Mouse (Mus musculus) CH12.LX (cell line): Measurements from ENCODE around the gene Olfr694. TPM values are rescaled to one million over a fixed set of nuclear protein-coding genes. Genes with fewer than 3 reads are reported as not detected.

Experiments used
- DNase-seq: peaks from one replicate; pipeline ENCODE4 v3.0.0-alpha.2; 2013; ENCODE audit errors: extremely low read depth
- H3K27ac ChIP-seq: 2 replicates; pipeline ENCODE4 v1.5.1; 2012; ENCODE audit warnings: low read depth, mild to moderate bottlenecking, control low read depth, moderate library complexity; ENCODE audit not compliant: insufficient read depth
- H3K27me3 ChIP-seq: replicated peaks from 2 replicates; pipeline ENCODE3; 2012; ENCODE audit warnings: inconsistent platforms
- H3K36me3 ChIP-seq, 2 experiments: replicated peaks in 1 of 2; 2 replicates each; pipeline versions ENCODE3 to v1.6.1; 2012; ENCODE audit warnings: inconsistent platforms in 1 of 2, low read length in 1 of 2, mild to moderate bottlenecking in 1 of 2, mixed read lengths in 1 of 2, moderate library complexity in 1 of 2; ENCODE audit not compliant: control insufficient read depth in 1 of 2, insufficient read depth in 1 of 2
- H3K4me1 ChIP-seq, 2 experiments: 2 replicates each; pipeline ENCODE4 v1.6.1; 2012; ENCODE audit warnings: inconsistent platforms in 1 of 2, moderate library complexity in 1 of 2; ENCODE audit not compliant: insufficient read depth in 2 of 2, control insufficient read depth in 1 of 2
- H3K4me2 ChIP-seq: 2 replicates; pipeline ENCODE4 v1.6.1; 2012; ENCODE audit warnings: low read depth, mild to moderate bottlenecking, control low read depth; ENCODE audit not compliant: poor library complexity, insufficient read depth, severe bottlenecking
- H3K4me3 ChIP-seq, 3 experiments: fragments of 150-350 bp in 1 of 3; sonication (generic) in 1 of 3; replicated peaks in 1 of 3; 2 replicates each; pipeline versions ENCODE3 to v1.5.1; 2011 to 2012; ENCODE audit warnings: low read depth in 2 of 3, low read length in 2 of 3, mild to moderate bottlenecking in 2 of 3, moderate library complexity in 2 of 3, control low read depth in 1 of 3, improper control_type of control experiment in 1 of 3, inconsistent platforms in 1 of 3, mixed read lengths in 1 of 3; ENCODE audit not compliant: poor library complexity in 1 of 3
- H3K79me2 ChIP-seq: replicated peaks from 2 replicates; pipeline ENCODE4 v1.6.1; 2012; ENCODE audit warnings: mild to moderate bottlenecking, moderate library complexity; ENCODE audit not compliant: control insufficient read depth, poor library complexity, insufficient read depth, severe bottlenecking; ENCODE audit errors: extremely low read depth
- H3K9ac ChIP-seq: 2 replicates; pipeline ENCODE4 v1.6.1; 2012; ENCODE audit warnings: low read depth, mild to moderate bottlenecking, control low read depth, moderate library complexity; ENCODE audit not compliant: insufficient read depth
- H3K9me3 ChIP-seq: replicated peaks from 2 replicates; pipeline ENCODE3; 2012; ENCODE audit warnings: low read length, inconsistent platforms, mixed read lengths
- BHLHE40 ChIP-seq: IDR thresholded peaks from 2 replicates; pipeline ENCODE4 v1.6.1; 2011; ENCODE audit warnings: mild to moderate bottlenecking, low read depth, low read length, improper control_type of control experiment
- CHD1 ChIP-seq: IDR thresholded peaks from 2 replicates; pipeline ENCODE4 v1.6.1; 2012; ENCODE audit warnings: low read depth, low read length, improper control_type of control experiment, inconsistent platforms
- CHD2 ChIP-seq: IDR thresholded peaks from 2 replicates; pipeline ENCODE4 v1.6.1; 2011; ENCODE audit warnings: low read length, improper control_type of control experiment
- CTCF ChIP-seq, 2 experiments: IDR thresholded peaks in 1 of 2; conservative IDR thresholded peaks in 1 of 2; 2 replicates each; pipeline ENCODE4 v1.5.1; 2011 to 2012; ENCODE audit warnings: low read depth in 2 of 2, low read length in 2 of 2, improper control_type of control experiment in 1 of 2, inconsistent platforms in 1 of 2, mild to moderate bottlenecking in 1 of 2, moderate library complexity in 1 of 2
- E2F4 ChIP-seq: IDR thresholded peaks from 2 replicates; pipeline ENCODE4 v1.6.1; 2011; ENCODE audit warnings: low read depth, low read length, improper control_type of control experiment; ENCODE audit not compliant: insufficient replicate concordance
- ELF1 ChIP-seq: IDR thresholded peaks from 2 replicates; pipeline ENCODE4 v1.6.1; 2014; ENCODE audit warnings: low read depth, mild to moderate bottlenecking, inconsistent platforms, low read length, improper control_type of control experiment
- EP300 ChIP-seq: IDR thresholded peaks from 2 replicates; pipeline ENCODE4 v1.6.1; 2011; ENCODE audit warnings: low read length, improper control_type of control experiment
- ETS1 ChIP-seq: conservative IDR thresholded peaks from 2 replicates; pipeline ENCODE4 v1.6.1; 2012; ENCODE audit warnings: low read depth, mild to moderate bottlenecking, inconsistent platforms, low read length, improper control_type of control experiment, moderate library complexity
- GABPA ChIP-seq: IDR thresholded peaks from 2 replicates; pipeline ENCODE4 v1.6.1; 2012; ENCODE audit warnings: low read depth, low read length, improper control_type of control experiment, inconsistent platforms; ENCODE audit not compliant: insufficient replicate concordance
- IRF4 ChIP-seq: IDR thresholded peaks from 2 replicates; pipeline ENCODE4 v1.6.1; 2014; ENCODE audit warnings: low read depth, mild to moderate bottlenecking, inconsistent platforms, low read length, improper control_type of control experiment
- JUND ChIP-seq: conservative IDR thresholded peaks from 2 replicates; pipeline ENCODE4 v1.6.1; 2011; ENCODE audit warnings: low read depth, low read length, improper control_type of control experiment
- KAT2A ChIP-seq: IDR thresholded peaks from 2 replicates; pipeline ENCODE4 v1.6.1; 2012; ENCODE audit warnings: low read length, improper control_type of control experiment, inconsistent platforms; ENCODE audit not compliant: insufficient replicate concordance
- MAFK ChIP-seq: IDR thresholded peaks from 2 replicates; pipeline ENCODE4 v1.6.1; 2011; ENCODE audit warnings: low read length, improper control_type of control experiment; ENCODE audit not compliant: insufficient replicate concordance
- MAZ ChIP-seq: IDR thresholded peaks from 2 replicates; pipeline ENCODE4 v1.6.1; 2012; ENCODE audit warnings: low read depth, mild to moderate bottlenecking, inconsistent platforms, low read length, improper control_type of control experiment, moderate library complexity
- MEF2A ChIP-seq: IDR thresholded peaks from 2 replicates; pipeline ENCODE4 v1.6.1; 2014; ENCODE audit warnings: low read depth, mild to moderate bottlenecking, inconsistent platforms, low read length, improper control_type of control experiment, borderline replicate concordance
- MYC ChIP-seq: IDR thresholded peaks from 2 replicates; pipeline ENCODE4 v1.6.1; 2011; ENCODE audit warnings: low read depth, mild to moderate bottlenecking, improper control_type of control experiment, low read length
- NELFE ChIP-seq: IDR thresholded peaks from 2 replicates; pipeline ENCODE4 v1.6.1; 2011; ENCODE audit warnings: low read depth, low read length, improper control_type of control experiment
- NRF1 ChIP-seq: IDR thresholded peaks from 2 replicates; pipeline ENCODE4 v1.6.1; 2014; ENCODE audit warnings: low read depth, mild to moderate bottlenecking, inconsistent platforms, low read length, improper control_type of control experiment, moderate library complexity
- PAX5 ChIP-seq: IDR thresholded peaks from 2 replicates; pipeline ENCODE4 v1.6.1; 2012; ENCODE audit warnings: low read length, inconsistent platforms, mixed read lengths
- POLR2AphosphoS2 ChIP-seq: IDR thresholded peaks from 2 replicates; pipeline ENCODE4 v1.6.1; 2011; ENCODE audit warnings: low read depth, low read length, improper control_type of control experiment
- RAD21 ChIP-seq: IDR thresholded peaks from 2 replicates; pipeline ENCODE4 v1.6.1; 2011; ENCODE audit warnings: low read depth, mild to moderate bottlenecking, low read length, improper control_type of control experiment, moderate library complexity
- RCOR1 ChIP-seq: conservative IDR thresholded peaks from 2 replicates; pipeline ENCODE4 v1.6.1; 2012; ENCODE audit warnings: low read depth, mild to moderate bottlenecking, inconsistent platforms, low read length, improper control_type of control experiment
- SIN3A ChIP-seq: IDR thresholded peaks from 2 replicates; pipeline ENCODE4 v1.6.1; 2012; ENCODE audit warnings: low read length, improper control_type of control experiment, inconsistent platforms
- TBP ChIP-seq: conservative IDR thresholded peaks from 2 replicates; pipeline ENCODE4 v1.6.1; 2011; ENCODE audit warnings: low read depth, low read length, improper control_type of control experiment
- TCF12 ChIP-seq: IDR thresholded peaks from 2 replicates; pipeline ENCODE4 v1.6.1; 2014; ENCODE audit warnings: low read depth, mild to moderate bottlenecking, inconsistent platforms, low read length, improper control_type of control experiment
- USF1 ChIP-seq: IDR thresholded peaks from 2 replicates; pipeline ENCODE4 v1.6.1; 2014; ENCODE audit warnings: low read depth, mild to moderate bottlenecking, inconsistent platforms, low read length, improper control_type of control experiment
- USF2 ChIP-seq: conservative IDR thresholded peaks from 2 replicates; pipeline ENCODE4 v1.6.1; 2011; ENCODE audit warnings: low read depth, low read length, improper control_type of control experiment
- ZKSCAN1 ChIP-seq: IDR thresholded peaks from 2 replicates; pipeline ENCODE4 v1.6.1; 2012; ENCODE audit warnings: low read depth, inconsistent platforms, low read length, improper control_type of control experiment, borderline replicate concordance
- ZMIZ1 ChIP-seq: IDR thresholded peaks from 2 replicates; pipeline ENCODE4 v1.6.1; 2012; ENCODE audit warnings: low read depth, mild to moderate bottlenecking, inconsistent platforms, low read length, improper control_type of control experiment
- dilution Hi-C: fragments of 300-500 bp; cut with MboI; formaldehyde crosslinking; loops from 2 replicates; pipeline ENCODE4 v1.14.3; 2020; ENCODE audit warnings: low sequenced_read_pairs; ENCODE audit not compliant: extremely low pct_unique_long_range_greater_than_20kb, extremely low pct_ligation_motif_present
- in situ Hi-C: fragments of 300-500 bp; cut with MboI; formaldehyde crosslinking; loops from 3 replicates; pipeline ENCODE4 v1.14.3; 2019; ENCODE audit warnings: low sequenced_read_pairs, low pct_ligation_motif_present, low pct_unique_long_range_greater_than_20kb, mixed read lengths
- polyA plus RNA-seq: library from polyadenylated mRNA; unstranded; fragments of >175 nt; gene quantifications from 2 replicates; pipeline ENCODE4 v1.2.1, GENCODE M21; 2012; ENCODE audit warnings: low read depth; ENCODE audit not compliant: insufficient read length
- total RNA-seq, 2 experiments: library from RNA; depleted of rRNA; stranded (reverse); fragments of 300-350 nt in 1 of 2; fragments of >200 nt in 1 of 2; gene quantifications; 2 replicates each; pipeline ENCODE4 v1.2.3; 2012 to 2014

Olfr694 gene
- total and polyA plus RNA-seq, 3 experiments: not detected

GRCm38 (mm10) chr7:106652344-106652652 is 39.3 kb downstream of the Olfr694 start:
- Histone ChIP-seq H3K9ac (no peak overlapping the region), H3K4me3 (no peak overlapping the region), H3K27me3 (no peaks in the 10 kb centered on the region), H3K9me3 (no peaks in the 10 kb centered on the region), H3K4me1 (peaks cover 6 to 44% of the 10 kb centered on the region in 2 experiments; a peak in 3 of 4 replicates), H3K4me2 (peak overlapping the region; percentile 44; the same call in 1 of the 2 replicates), H3K27ac (peak overlapping the region; percentile 60; the same call in 1 of the 2 replicates), H3K79me2 (no peaks in the 10 kb centered on the region), H3K36me3 (no peaks in the 10 kb centered on the region)
- no peak for DNase-seq
- in situ Hi-C loops (no loop called here), dilution Hi-C loops (no loop called here)
- no peak for TF ChIP-seq GABPA
- no peak for TF ChIP-seq NELFE
- TF ChIP-seq NRF1: no peak
- no peak for TF ChIP-seq USF2
- TF ChIP-seq EP300: no peak
- TF ChIP-seq MEF2A: no peak
- TF ChIP-seq RCOR1: no peak
- no peak for TF ChIP-seq ETS1
- no peak for TF ChIP-seq PAX5
- TF ChIP-seq JUND: no peak
- TF ChIP-seq RAD21: no peak
- TF ChIP-seq KAT2A: no peak
- no peak for TF ChIP-seq TBP
- TF ChIP-seq MAFK: no peak
- TF ChIP-seq ELF1: no peak
- no peak for TF ChIP-seq ZMIZ1
- no peak for TF ChIP-seq CHD2
- no peak for TF ChIP-seq POLR2AphosphoS2
- no peak for TF ChIP-seq MAZ
- TF ChIP-seq CTCF (conservative IDR thresholded peaks at IDR 0.05 in 1 of 2, IDR thresholded peaks at IDR 0.05 in 1 of 2; ENCODE audit: low read depth in 2 of 2, low read length in 2 of 2): no peak

GRCm38 (mm10) chr7:106651555-106652343 is 39.9 kb downstream of the Olfr694 start:
- Histone ChIP-seq H3K36me3 (no peaks in the 10 kb centered on the region), H3K27ac (peak overlapping the region; percentile 72), H3K9ac (no peak overlapping the region), H3K4me3 (no peak overlapping the region), H3K79me2 (no peaks in the 10 kb centered on the region), H3K4me2 (peak overlapping the region; percentile 44; the same call in 1 of the 2 replicates), H3K9me3 (no peaks in the 10 kb centered on the region), H3K27me3 (no peaks in the 10 kb centered on the region), H3K4me1 (peaks cover 6 to 44% of the 10 kb centered on the region in 2 experiments; a peak in 3 of 4 replicates)
- dilution Hi-C loops (no loop called here), in situ Hi-C loops (no loop called here)
- peak; percentile 69 for DNase-seq
- peak; percentile 81 for TF ChIP-seq EP300
- no peak for TF ChIP-seq MAFK
- TF ChIP-seq CHD1: 0 out of 2 replicates have a peak, but pooled peaks have one; percentile 58
- TF ChIP-seq KAT2A: no peak
- peak; percentile 87 for TF ChIP-seq IRF4
- 0 out of 2 replicates have a peak, but pooled peaks have one; percentile 14 for TF ChIP-seq MYC
- TF ChIP-seq E2F4: 0 out of 2 replicates have a peak, but pooled peaks have one; percentile 24
- no peak for TF ChIP-seq USF1
- no peak for TF ChIP-seq RCOR1
- TF ChIP-seq MEF2A: peak; percentile 89
- 0 out of 2 replicates have a peak, but pooled peaks have one; percentile 15 for TF ChIP-seq BHLHE40
- no peak for TF ChIP-seq POLR2AphosphoS2
- no peak for TF ChIP-seq CHD2
- 0 out of 2 replicates have a peak, but pooled peaks have one; percentile 18 for TF ChIP-seq TCF12
- no peak; the same call in 1 of the 2 replicates for TF ChIP-seq JUND
- TF ChIP-seq TBP: no peak
- no peak for TF ChIP-seq NRF1
- no peak for TF ChIP-seq GABPA
- TF ChIP-seq ZKSCAN1: no peak
- no peak for TF ChIP-seq SIN3A
